In the genomic region with DNA sequence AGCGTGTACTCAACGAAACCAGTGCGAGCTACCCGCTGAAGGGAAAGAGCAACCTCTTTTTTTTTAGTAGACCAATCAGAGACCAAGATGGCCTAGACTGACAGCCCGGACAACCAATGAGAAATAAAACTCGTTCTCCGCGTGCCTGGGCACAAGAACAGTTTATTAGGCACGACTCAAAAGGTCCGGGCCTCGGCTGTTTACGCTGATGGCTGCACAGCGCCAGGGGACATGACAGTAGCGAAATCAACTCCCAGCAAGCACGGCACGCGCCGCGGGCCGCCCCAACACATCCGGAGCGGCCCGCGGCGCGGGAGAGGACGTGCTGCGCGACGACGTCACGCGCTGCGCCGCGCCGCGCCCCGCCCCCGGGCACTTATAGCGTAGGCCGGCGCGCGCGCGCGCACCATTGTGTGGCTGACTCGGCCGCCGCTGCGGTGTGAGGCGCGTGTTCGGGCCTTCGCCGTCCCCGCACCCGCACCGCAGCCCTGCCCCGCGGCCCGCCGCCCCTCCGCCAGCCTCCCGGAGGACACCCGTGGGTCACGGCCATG, we compare ENCODE assay signal across 8 mouse cellular contexts. TPM values are rescaled to one million over a fixed set of nuclear protein-coding genes. Genes with fewer than 3 reads are reported as not detected.
A peak's percentile ranks its signal among the peaks of the same experiment; 100 is the strongest.
DNase-seq lines count a peak whose midpoint lies in the region; ATAC-seq and TF ChIP-seq lines count a peak whose summit lies in the region.

A gene (plus strand): TSS at position 406 of the 551 bp plus-strand sequence.

- peak; percentile 91 for DNase-seq in 3T3-L1 (ENCODE audit: low read depth, low spot score)
- DNase-seq in heart, adult 8-10 months (ENCODE audit: low spot score) = peak; percentile 94
- DNase-seq in kidney, adult 9 months = peak; percentile 94
- peak; percentile 96 for DNase-seq in limb, embryonic 14.5 days (ENCODE audit: low spot score)
- DNase-seq in midbrain, postnatal 0 days (ENCODE audit: low spot score) = peak; percentile 97
- peak; percentile 71 to 85 for DNase-seq in spleen, postnatal 14 days (ENCODE audit: low spot score in 2 of 2)

- peaks cover 2% of the 10 kb centered on the region; the same call in 1 of the 2 replicates for H3K4me1 ChIP-seq in bone marrow, adult 2 months (ENCODE audit: control insufficient read depth, insufficient read depth, low read length)
- H3K4me1 ChIP-seq in embryonic facial prominence, embryonic 15.5 days = peaks cover 10% of the 10 kb centered on the region; the same call in 1 of the 2 replicates
- H3K4me1 ChIP-seq in limb, embryonic 14.5 days (ENCODE audit: control insufficient read depth, insufficient read depth, low read length) = peaks cover 4% of the 10 kb centered on the region
- H3K4me1 ChIP-seq in midbrain, postnatal 0 days (ENCODE audit: insufficient read depth, low read length) = no peaks in the 10 kb centered on the region

- H3K9me3 ChIP-seq in embryonic facial prominence, embryonic 15.5 days (replicated peaks) = no peaks in the 10 kb centered on the region
- H3K9me3 ChIP-seq in limb, embryonic 14.5 days (ENCODE audit: control insufficient read depth, low read length) = no peaks in the 10 kb centered on the region
- H3K9me3 ChIP-seq in midbrain, postnatal 0 days (ENCODE audit: low read length) = no peaks in the 10 kb centered on the region

- peak within 1 kb of the TSS; percentile 99 for H3K4me3 ChIP-seq in bone marrow, adult 2 months (replicated peaks; ENCODE audit: control insufficient read depth, low read depth, low read length)
- H3K4me3 ChIP-seq in embryonic facial prominence, embryonic 15.5 days (replicated peaks) = peak within 1 kb of the TSS; percentile 98
- H3K4me3 ChIP-seq in limb, embryonic 14.5 days (replicated peaks; ENCODE audit: low read length) = peak within 1 kb of the TSS; percentile 96
- H3K4me3 ChIP-seq in midbrain, postnatal 0 days (ENCODE audit: low read depth, low read length) = peak within 1 kb of the TSS; percentile 97

- peak; percentile 94 for ATAC-seq in embryonic facial prominence, embryonic 15.5 days (ENCODE audit: insufficient number of reproducible peaks, low FRiP score, low TSS enrichment, low read depth)
- peak; percentile 93 for ATAC-seq in limb, embryonic 14.5 days (ENCODE audit: low FRiP score, low read depth)
- ATAC-seq in midbrain, postnatal 0 days (ENCODE audit: low FRiP score) = peak; percentile 90

- peak within 1 kb of the TSS; percentile 74 for H3K4me2 ChIP-seq in embryonic facial prominence, embryonic 15.5 days (replicated peaks)
- peak within 1 kb of the TSS; percentile 60 for H3K4me2 ChIP-seq in limb, embryonic 14.5 days (replicated peaks; ENCODE audit: low read depth, low read length, severe bottlenecking)
- peak within 1 kb of the TSS; percentile 85 for H3K4me2 ChIP-seq in midbrain, postnatal 0 days (ENCODE audit: low read depth, low read length, poor library complexity, severe bottlenecking)

- WGBS in bone marrow, adult 2 months = under 1% methylated on average over 68 of the region's 68 CpGs
- under 1% methylated on average over 62 of the region's 68 CpGs for WGBS in embryonic facial prominence, embryonic 15.5 days
- under 1% methylated on average over 46 of the region's 68 CpGs for WGBS in limb, embryonic 14.5 days
- WGBS in midbrain, postnatal 0 days = under 1% methylated on average over 63 of the region's 68 CpGs

- peaks cover 25% of the 10 kb centered on the region for H3K36me3 ChIP-seq in embryonic facial prominence, embryonic 15.5 days
- H3K36me3 ChIP-seq in limb, embryonic 14.5 days (ENCODE audit: control insufficient read depth, insufficient read depth, low read length) = peaks cover 35% of the 10 kb centered on the region
- H3K36me3 ChIP-seq in midbrain, postnatal 0 days (ENCODE audit: insufficient read depth, low read length) = peaks cover 24% of the 10 kb centered on the region

- no peak for TF ChIP-seq CTCF in bone marrow, adult 2 months (IDR thresholded peaks at IDR 0.05; ENCODE audit: control insufficient read depth, insufficient read depth, low read length)
- TF ChIP-seq CTCF in midbrain, postnatal 0 days (IDR thresholded peaks at IDR 0.05) = no peak

- TF ChIP-seq POLR2A in bone marrow, adult 2 months (IDR thresholded peaks at IDR 0.05; ENCODE audit: borderline replicate concordance, control insufficient read depth, low read depth, low read length) = peak; percentile 89; the same call in 1 of the 2 replicates
- TF ChIP-seq POLR2A in limb, embryonic 14.5 days (IDR thresholded peaks at IDR 0.05; ENCODE audit: borderline replicate concordance, extremely low read depth, insufficient read depth, insufficient read length) = peak; percentile 93; the same call in 1 of the 2 replicates

- peak within 1 kb of the TSS; percentile 99 for H3K27ac ChIP-seq in bone marrow, adult 2 months (ENCODE audit: control insufficient read depth, insufficient read depth, low read depth, low read length, poor library complexity)
- H3K27ac ChIP-seq in embryonic facial prominence, embryonic 15.5 days (replicated peaks) = peak within 1 kb of the TSS; percentile 98
- H3K27ac ChIP-seq in limb, embryonic 14.5 days (replicated peaks; ENCODE audit: low read depth, low read length) = peak within 1 kb of the TSS; percentile 97
- peak within 1 kb of the TSS; percentile 100 for H3K27ac ChIP-seq in midbrain, postnatal 0 days (ENCODE audit: low read depth, low read length)

- no peaks in the 10 kb centered on the region for H3K27me3 ChIP-seq in embryonic facial prominence, embryonic 15.5 days
- H3K27me3 ChIP-seq in limb, embryonic 14.5 days (ENCODE audit: control insufficient read depth, insufficient read depth, low read length) = no peaks in the 10 kb centered on the region; the same call in 1 of the 2 replicates
- no peaks in the 10 kb centered on the region for H3K27me3 ChIP-seq in midbrain, postnatal 0 days (ENCODE audit: insufficient read depth, low read length)

- H3K9ac ChIP-seq in embryonic facial prominence, embryonic 15.5 days = peak within 1 kb of the TSS; percentile 100
- peak within 1 kb of the TSS; percentile 100 for H3K9ac ChIP-seq in limb, embryonic 14.5 days (ENCODE audit: low read depth, low read length, severe bottlenecking)
- peak within 1 kb of the TSS; percentile 100 for H3K9ac ChIP-seq in midbrain, postnatal 0 days (replicated peaks; ENCODE audit: low read length, poor library complexity, severe bottlenecking)

RNA-seq across cellular contexts. Expression of the gene that starts here (rescaled TPM):
- 156 and 163 TPM in 2 replicates for polyA plus RNA-seq in bone marrow, adult 2 months (2011; ENCODE audit: insufficient read depth, insufficient read length, low replicate concordance, missing spikeins)
- polyA plus RNA-seq in embryonic facial prominence, embryonic 15.5 days (2015; fragmentation: Nextera tagmentation; extraction: Ambion mirVana) = 190 and 195 TPM in 2 replicates
- total RNA-seq in heart, adult 8-10 months (2022) = 10 to 100 TPM; 53.4 to 66.5 (median 60.8) TPM
- polyA plus RNA-seq in limb, embryonic 14.5 days (2012; rRNA removed) = 489 and 535 TPM in 2 replicates
- polyA plus RNA-seq in limb, embryonic 14.5 days (2014; fragmentation: Nextera tagmentation; extraction: Ambion mirVana) = 197 and 210 TPM in 2 replicates
- total RNA-seq in midbrain, postnatal 0 days (2014; rRNA removed) = 101 and 138 TPM in 2 replicates
- polyA plus RNA-seq in midbrain, postnatal 0 days (2015; fragmentation: Nextera tagmentation; extraction: Ambion mirVana) = 134 and 135 TPM in 2 replicates

Comparison
In these comparisons a context has a peak if more than half of its experiments do, and no peak if none do; other contexts are left out.
1. Peak in every context shown above with its lines: DNase-seq, ATAC-seq, H3K4me3 ChIP-seq and H3K27ac ChIP-seq.